Mouse (Mus musculus) stomach, postnatal 0 days (tissue): Measurements from ENCODE around the gene Stk38.

ENCODE experiments used
- CTCF ChIP-seq: IDR thresholded peaks from 2 replicates; pipeline ENCODE4 v1.5.1; 2016; ENCODE audit warnings: antibody characterized with exemption, low read depth, mild to moderate bottlenecking, moderate library complexity
- EP300 ChIP-seq: optimal IDR thresholded peaks from 2 replicates; pipeline ENCODE3; 2016; ENCODE audit warnings: antibody characterized with exemption

GRCm38 (mm10) chr17:28936622-28937345 lies 71.0 kb downstream of the Stk38 start:
- TF ChIP-seq CTCF (peak; percentile 66), EP300 (no peak)
